In the genomic region with DNA sequence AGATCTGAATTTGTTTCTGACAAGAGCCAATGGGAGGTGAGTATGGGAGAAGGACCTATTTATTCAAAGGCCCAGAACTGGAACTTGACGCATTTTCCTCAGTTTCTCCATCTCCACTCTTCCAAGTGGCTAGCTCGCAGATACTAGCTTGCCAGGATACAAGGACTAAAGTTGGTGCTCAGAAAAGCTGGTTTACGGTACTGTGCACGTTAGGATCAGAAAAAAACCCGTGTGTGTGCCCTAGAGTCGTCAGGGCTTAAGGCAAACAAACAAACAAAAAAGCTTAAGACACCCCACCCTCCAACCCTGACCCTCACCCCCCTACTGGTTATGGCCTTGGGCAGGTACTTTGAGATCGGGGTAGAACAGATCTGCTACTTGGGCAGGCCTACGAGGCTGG, we compare ENCODE assay signal across 8 mouse cellular contexts. TPM values are rescaled to one million over a fixed set of nuclear protein-coding genes. Genes with fewer than 3 reads are reported as not detected.
DNase-seq lines count a peak whose midpoint lies in the region; ATAC-seq lines count a peak whose summit lies in the region.
"Had no signal": no experiment of that assay in that cellular context is flagged by ENCODE, and none has a peak within 500 bp of the region (broad histone marks: within the 10 kb centered on the region; RNA-seq: fewer than 3 reads in every experiment).

No protein-coding gene starts in this region.

- peaks cover 12% of the 10 kb centered on the region for H3K27me3 ChIP-seq in heart, embryonic 13.5 days (replicated peaks)
- no peaks in the 10 kb centered on the region for H3K27me3 ChIP-seq in heart, embryonic 12.5 days (replicated peaks)
- H3K27me3 ChIP-seq in neural tube, embryonic 11.5 days (ENCODE audit: control insufficient read depth, insufficient read depth, low read length): peaks cover 5% of the 10 kb centered on the region; the same call in 1 of the 2 replicates
- H3K27me3 ChIP-seq in embryonic facial prominence, embryonic 14.5 days (replicated peaks; ENCODE audit: control insufficient read depth, insufficient read depth, low read length): no peaks in the 10 kb centered on the region

- no peak overlapping the region for H3K27ac ChIP-seq in heart, embryonic 13.5 days (replicated peaks)
- no peak overlapping the region for H3K27ac ChIP-seq in heart, embryonic 12.5 days (ENCODE audit: poor library complexity, severe bottlenecking)
- no peak overlapping the region for H3K27ac ChIP-seq in neural tube, embryonic 11.5 days (ENCODE audit: low read depth, low read length)
- no peak overlapping the region for H3K27ac ChIP-seq in embryonic facial prominence, embryonic 14.5 days (replicated peaks; ENCODE audit: low read depth, low read length)
- H3K27ac ChIP-seq: left cerebral cortex, adult 2 months had no signal

- DNase-seq in neural tube, embryonic 11.5 days (ENCODE audit: low spot score): no peak
- DNase-seq in neural tube, embryonic 10.5 days (ENCODE audit: extremely low spot score, low spot score): no peak
- no peak for DNase-seq in embryonic facial prominence, embryonic 14.5 days (ENCODE audit: low spot score)
- DNase-seq in naive thymus-derived CD4-positive, alpha-beta T cell, adult 2 months (ENCODE audit: low read depth): peak; percentile 25
- no peak for DNase-seq in left cerebral cortex, postnatal 10 days (ENCODE audit: extremely low spot score in 1 of 2, low spot score in 2 of 2)

- H3K9me3 ChIP-seq in heart, embryonic 13.5 days: no peaks in the 10 kb centered on the region
- H3K9me3 ChIP-seq in heart, embryonic 12.5 days (replicated peaks): no peaks in the 10 kb centered on the region
- no peaks in the 10 kb centered on the region for H3K9me3 ChIP-seq in neural tube, embryonic 11.5 days (ENCODE audit: control insufficient read depth, low read length)
- H3K9me3 ChIP-seq in embryonic facial prominence, embryonic 14.5 days (ENCODE audit: control insufficient read depth, low read length): no peaks in the 10 kb centered on the region

- peaks cover 28% of the 10 kb centered on the region for H3K4me1 ChIP-seq in heart, embryonic 13.5 days
- H3K4me1 ChIP-seq in heart, embryonic 12.5 days (replicated peaks): peaks cover 21% of the 10 kb centered on the region
- H3K4me1 ChIP-seq in neural tube, embryonic 11.5 days (ENCODE audit: control insufficient read depth, insufficient read depth, low read length): peaks cover 10% of the 10 kb centered on the region
- peaks cover 5% of the 10 kb centered on the region; the same call in 1 of the 2 replicates for H3K4me1 ChIP-seq in embryonic facial prominence, embryonic 14.5 days (ENCODE audit: control insufficient read depth, insufficient read depth, low read length)

- ATAC-seq in heart, embryonic 13.5 days (ENCODE audit: extremely low read depth, insufficient number of reproducible peaks, low FRiP score, low TSS enrichment): no peak
- ATAC-seq in heart, embryonic 12.5 days (ENCODE audit: insufficient number of reproducible peaks, low FRiP score): no peak
- no peak for ATAC-seq in neural tube, embryonic 11.5 days (ENCODE audit: insufficient read depth, low FRiP score, low TSS enrichment)
- ATAC-seq in embryonic facial prominence, embryonic 14.5 days (ENCODE audit: low read depth): no peak

- H3K9ac ChIP-seq in heart, embryonic 13.5 days: no peak overlapping the region
- H3K9ac ChIP-seq in heart, embryonic 12.5 days: no peak overlapping the region
- no peak overlapping the region for H3K9ac ChIP-seq in neural tube, embryonic 11.5 days (ENCODE audit: low read length)
- no peak overlapping the region for H3K9ac ChIP-seq in embryonic facial prominence, embryonic 14.5 days (ENCODE audit: low read depth, low read length)

- peak overlapping the region; percentile 4; the same call in 1 of the 2 replicates for H3K4me3 ChIP-seq in heart, embryonic 13.5 days
- H3K4me3 ChIP-seq in heart, embryonic 12.5 days: no peak overlapping the region
- H3K4me3 ChIP-seq in neural tube, embryonic 11.5 days (ENCODE audit: low read depth, low read length): peak overlapping the region; percentile 54; the same call in 1 of the 2 replicates
- H3K4me3 ChIP-seq in embryonic facial prominence, embryonic 14.5 days (ENCODE audit: low read depth, low read length): no peak overlapping the region

- H3K36me3 ChIP-seq in heart, embryonic 13.5 days: no peaks in the 10 kb centered on the region
- no peaks in the 10 kb centered on the region for H3K36me3 ChIP-seq in heart, embryonic 12.5 days
- no peaks in the 10 kb centered on the region for H3K36me3 ChIP-seq in neural tube, embryonic 11.5 days (ENCODE audit: control insufficient read depth, insufficient read depth, low read length)
- no peaks in the 10 kb centered on the region for H3K36me3 ChIP-seq in embryonic facial prominence, embryonic 14.5 days (ENCODE audit: control insufficient read depth, insufficient read depth, low read length)

- intact Hi-C loops in left cerebral cortex, postnatal 10 days (cut with DNase I): loop anchor here (5.0 kb wide), 1 partner anchor 75 kb away; the partner anchor contains the start of gene Atad2b

- 84% methylated on average over 8 of the region's 8 CpGs for WGBS in heart, embryonic 13.5 days
- WGBS in heart, embryonic 12.5 days: 91% methylated on average over 8 of the region's 8 CpGs
- 87% methylated on average over 8 of the region's 8 CpGs for WGBS in neural tube, embryonic 11.5 days
- 91% methylated on average over 8 of the region's 8 CpGs for WGBS in embryonic facial prominence, embryonic 14.5 days

- H3K4me2 ChIP-seq in heart, embryonic 13.5 days: peak overlapping the region; percentile 94; the same call in 1 of the 2 replicates
- H3K4me2 ChIP-seq in heart, embryonic 12.5 days: no peak overlapping the region
- no peak overlapping the region for H3K4me2 ChIP-seq in neural tube, embryonic 11.5 days (ENCODE audit: low read depth)
- H3K4me2 ChIP-seq in embryonic facial prominence, embryonic 14.5 days (ENCODE audit: low read depth, low read length): peak overlapping the region; percentile 61; the same call in 1 of the 2 replicates

RNA-seq across cellular contexts. Expression of gene Wdcp, which starts 0.6 kb away (rescaled TPM):
- polyA plus RNA-seq in heart, embryonic 13.5 days (2015; fragmentation: Nextera tagmentation; extraction: Ambion mirVana): 14.7 and 17.0 TPM in 2 replicates
- polyA plus RNA-seq in heart, embryonic 12.5 days (2016; fragmentation: Nextera tagmentation; extraction: Ambion mirVana): 14.4 and 14.7 TPM in 2 replicates
- polyA plus RNA-seq in neural tube, embryonic 11.5 days (2014; fragmentation: Nextera tagmentation; extraction: Ambion mirVana): 16.2 and 17.5 TPM in 2 replicates
- polyA plus RNA-seq in embryonic facial prominence, embryonic 14.5 days (2014; fragmentation: Nextera tagmentation; extraction: Ambion mirVana): 10.4 and 11.7 TPM in 2 replicates
- total RNA-seq in left cerebral cortex, postnatal 10 days (2021): 10 to 100 TPM in 1 of 2 experiments, 1 to 10 TPM in 1; 9.8 to 11.6 TPM

RNA-seq across cellular contexts. Expression of gene Fkbp1b, which starts 1.1 kb away (rescaled TPM):
- 8.8 and 9.2 TPM in 2 replicates for polyA plus RNA-seq in heart, embryonic 13.5 days (2015; fragmentation: Nextera tagmentation; extraction: Ambion mirVana)
- polyA plus RNA-seq in heart, embryonic 12.5 days (2016; fragmentation: Nextera tagmentation; extraction: Ambion mirVana): 6.9 and 10.7 TPM in 2 replicates
- 22.7 and 30.2 TPM in 2 replicates for polyA plus RNA-seq in neural tube, embryonic 11.5 days (2014; fragmentation: Nextera tagmentation; extraction: Ambion mirVana)
- 33.4 and 38.0 TPM in 2 replicates for polyA plus RNA-seq in embryonic facial prominence, embryonic 14.5 days (2014; fragmentation: Nextera tagmentation; extraction: Ambion mirVana)
- 100 to 1,000 TPM; 112 to 132 TPM for total RNA-seq in left cerebral cortex, postnatal 10 days (2021)

RNA-seq across cellular contexts. Expression of gene Sf3b6, which starts 25.1 kb away (rescaled TPM):
- polyA plus RNA-seq in heart, embryonic 13.5 days (2015; fragmentation: Nextera tagmentation; extraction: Ambion mirVana): 96.1 and 117 TPM in 2 replicates
- polyA plus RNA-seq in heart, embryonic 12.5 days (2016; fragmentation: Nextera tagmentation; extraction: Ambion mirVana): 140 and 160 TPM in 2 replicates
- 330 TPM in 2 replicates for polyA plus RNA-seq in neural tube, embryonic 11.5 days (2014; fragmentation: Nextera tagmentation; extraction: Ambion mirVana)
- polyA plus RNA-seq in embryonic facial prominence, embryonic 14.5 days (2014; fragmentation: Nextera tagmentation; extraction: Ambion mirVana): 245 and 248 TPM in 2 replicates
- total RNA-seq in left cerebral cortex, postnatal 10 days (2021): 10 to 100 TPM; 95.6 to 98.8 TPM

RNA-seq across cellular contexts. Expression of gene Mfsd2b, which starts 31.7 kb away (rescaled TPM):
- 3.3 and 4.4 TPM in 2 replicates for polyA plus RNA-seq in heart, embryonic 13.5 days (2015; fragmentation: Nextera tagmentation; extraction: Ambion mirVana)
- polyA plus RNA-seq in heart, embryonic 12.5 days (2016; fragmentation: Nextera tagmentation; extraction: Ambion mirVana): 7.2 TPM in 2 replicates
- 4.4 and 4.7 TPM in 2 replicates for polyA plus RNA-seq in neural tube, embryonic 11.5 days (2014; fragmentation: Nextera tagmentation; extraction: Ambion mirVana)
- polyA plus RNA-seq in embryonic facial prominence, embryonic 14.5 days (2014; fragmentation: Nextera tagmentation; extraction: Ambion mirVana): 0.70 and 0.87 TPM in 2 replicates
- under 1 TPM; 0.91 to 0.94 TPM for total RNA-seq in left cerebral cortex, postnatal 10 days (2021)

Comparison
In these comparisons a context has a peak if more than half of its experiments do, and no peak if none do; other contexts are left out.
1. H3K4me2 ChIP-seq: peak in heart, embryonic 13.5 days (single experiment) and embryonic facial prominence, embryonic 14.5 days (single experiment); none in heart, embryonic 12.5 days (single experiment) and neural tube, embryonic 11.5 days (single experiment).
2. H3K4me3 ChIP-seq: peak in heart, embryonic 13.5 days (single experiment) and neural tube, embryonic 11.5 days (single experiment); none in heart, embryonic 12.5 days (single experiment) and embryonic facial prominence, embryonic 14.5 days (single experiment).